Mouse (Mus musculus) neural tube, embryonic 15.5 days (tissue): ENCODE data around the gene Kdm1b. TPM values are rescaled to one million over a fixed set of nuclear protein-coding genes. Genes with fewer than 3 reads are reported as not detected.

Source experiments
- ATAC-seq: fragments of 200-750 bp; cut with Nextera tagmentation; 2 replicates; pipeline ENCODE4 v1.8.0; 2017; ENCODE audit warnings: mild to moderate bottlenecking, moderate TSS enrichment, moderate library complexity; ENCODE audit not compliant: low FRiP score
- H3K27ac ChIP-seq: fragments of 300-500 bp; sonication (generic); replicated peaks from 2 replicates; pipeline ENCODE4 v1.5.1; 2015; ENCODE audit warnings: mild to moderate bottlenecking, inconsistent platforms
- H3K27me3 ChIP-seq: fragments of 300-500 bp; sonication (generic); replicated peaks from 2 replicates; pipeline ENCODE4 v1.6.1; 2015; ENCODE audit warnings: inconsistent platforms
- H3K36me3 ChIP-seq: fragments of 300-500 bp; sonication (generic); 2 replicates; pipeline ENCODE4 v1.6.1; 2015; ENCODE audit warnings: inconsistent platforms
- H3K4me1 ChIP-seq: fragments of 300-500 bp; sonication (generic); 2 replicates; pipeline ENCODE4 v1.6.1; 2015; ENCODE audit warnings: inconsistent platforms
- H3K4me2 ChIP-seq: fragments of 300-500 bp; sonication (generic); 2 replicates; pipeline ENCODE4 v1.6.1; 2015; ENCODE audit warnings: inconsistent platforms, mild to moderate bottlenecking, moderate library complexity
- H3K4me3 ChIP-seq: fragments of 300-500 bp; sonication (generic); replicated peaks from 2 replicates; pipeline ENCODE4 v1.5.1; 2015; ENCODE audit warnings: mild to moderate bottlenecking, inconsistent platforms
- H3K9ac ChIP-seq: fragments of 300-500 bp; sonication (generic); replicated peaks from 2 replicates; pipeline ENCODE4 v1.6.1; 2015; ENCODE audit warnings: mild to moderate bottlenecking, inconsistent platforms
- H3K9me3 ChIP-seq: fragments of 300-500 bp; sonication (generic); replicated peaks from 2 replicates; pipeline ENCODE4 v1.6.1; 2016; ENCODE audit warnings: inconsistent platforms
- whole genome bisulfite sequencing: fragments of 180-500 bp; shearing (Covaris S2); methylation state at CpG from one replicate; pipeline ENCODE4 v1.1.7; 2015; ENCODE audit warnings: mixed read lengths; 5-methylcytosine and 5-hydroxymethylcytosine counted together
- polyA plus RNA-seq: library from polyadenylated mRNA; unstranded; fragments of >200 nt; fragmentation: Nextera tagmentation; extraction: Ambion mirVana; gene quantifications from 2 replicates; pipeline ENCODE4 v1.2.1, GENCODE M21; 2015

Kdm1b gene
- polyA plus RNA-seq, 1 experiment from 2014 or later: 13.6 TPM

DNA sequence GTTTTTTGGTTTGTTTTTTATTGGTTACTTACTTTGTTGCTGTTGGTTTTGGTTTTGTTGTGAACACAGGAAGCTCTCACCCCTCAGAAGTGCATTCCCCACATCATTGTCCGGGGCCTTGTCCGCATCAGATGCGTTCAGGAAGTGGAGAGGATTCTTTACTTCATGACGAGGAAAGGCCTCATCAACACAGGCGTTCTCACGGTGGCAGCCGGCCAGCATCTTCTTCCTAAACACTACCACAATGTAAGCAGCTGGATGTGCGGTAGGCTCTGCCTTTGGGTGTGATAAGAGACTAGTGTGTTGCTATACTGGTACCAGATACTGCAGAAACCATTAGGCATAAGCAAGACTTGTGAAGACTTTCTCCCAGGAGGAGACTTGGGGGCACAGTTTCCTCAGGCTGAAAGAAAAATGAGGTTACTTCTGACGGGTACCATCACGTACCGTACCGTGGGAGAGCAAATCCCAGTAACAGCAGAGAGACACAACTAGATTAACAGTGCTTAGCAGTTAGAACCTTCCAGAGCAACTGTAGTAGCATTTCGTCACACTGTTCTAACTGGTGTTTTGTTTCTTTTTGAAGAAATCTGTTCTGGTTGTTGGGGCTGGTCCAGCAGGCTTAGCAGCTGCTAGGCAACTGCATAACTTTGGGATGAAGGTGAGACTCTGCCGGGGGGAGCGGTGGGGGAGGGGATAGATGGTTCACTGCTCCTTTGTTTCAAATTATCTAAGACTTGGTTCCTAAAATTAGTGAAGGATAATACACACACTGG lies 20.9 kb downstream of the Kdm1b start:
- Histone ChIP-seq H3K4me2 (no peak overlapping the region), H3K27me3 (no peaks in the 10 kb centered on the region), H3K9ac (no peak overlapping the region), H3K9me3 (no peaks in the 10 kb centered on the region), H3K4me1 (no peaks in the 10 kb centered on the region), H3K4me3 (no peak overlapping the region), H3K27ac (no peak overlapping the region), H3K36me3 (peaks cover 81% of the 10 kb centered on the region)
- 82% methylated on average over 15 of the region's 15 CpGs for whole genome bisulfite sequencing
- no peak for ATAC-seq

DNA sequence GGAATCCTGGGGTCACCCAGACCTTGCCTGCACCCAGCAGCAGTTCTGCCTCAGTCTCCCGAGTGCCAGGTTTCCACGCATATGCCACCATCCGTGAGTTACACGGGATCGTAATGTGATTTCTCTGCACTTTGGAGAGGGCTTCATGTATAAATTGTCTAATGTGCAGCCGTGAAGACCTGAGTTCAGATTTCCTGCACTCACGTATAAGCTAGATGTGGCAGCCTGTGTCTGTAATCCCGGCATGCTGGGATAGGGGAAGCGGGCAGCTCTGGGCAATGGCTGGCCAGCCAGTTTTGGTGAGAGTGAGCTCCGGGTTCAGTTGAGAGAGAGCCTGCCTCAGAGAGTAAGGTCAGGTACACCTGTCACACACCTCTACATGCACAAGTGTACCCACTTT lies 23.2 kb downstream of the Kdm1b start:
- Histone ChIP-seq H3K4me3 (no peak overlapping the region), H3K4me1 (no peaks in the 10 kb centered on the region), H3K9me3 (no peaks in the 10 kb centered on the region), H3K9ac (no peak overlapping the region), H3K4me2 (no peak overlapping the region), H3K27ac (no peak overlapping the region), H3K36me3 (peaks cover 72% of the 10 kb centered on the region), H3K27me3 (no peaks in the 10 kb centered on the region)
- ATAC-seq: no peak
- 95% methylated on average over 10 of the region's 10 CpGs for WGBS

DNA sequence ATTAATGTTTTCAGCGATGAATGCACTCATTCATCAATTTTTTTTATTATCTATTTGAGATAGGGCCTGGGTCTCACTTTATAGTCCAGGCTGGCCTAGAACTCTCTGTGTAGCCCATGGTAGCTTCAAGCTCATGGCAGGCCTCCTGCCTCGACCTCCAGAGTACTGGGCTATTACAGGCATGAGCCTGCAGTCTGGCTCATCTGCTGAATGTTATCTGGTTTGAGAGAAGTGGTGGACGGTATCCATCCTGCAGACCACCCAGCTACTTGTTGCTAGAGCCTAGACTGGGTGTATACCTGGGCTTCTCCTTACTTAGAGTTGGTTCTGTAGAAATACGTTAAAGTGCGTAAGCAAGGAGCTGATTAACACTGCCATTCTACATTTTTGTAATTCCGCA lies 23.7 kb downstream of the Kdm1b start:
- ATAC-seq: no peak
- Histone ChIP-seq H3K4me3 (no peak overlapping the region), H3K27ac (no peak overlapping the region), H3K4me2 (no peak overlapping the region), H3K9me3 (no peaks in the 10 kb centered on the region), H3K4me1 (no peaks in the 10 kb centered on the region), H3K9ac (no peak overlapping the region), H3K36me3 (peaks cover 72% of the 10 kb centered on the region), H3K27me3 (no peaks in the 10 kb centered on the region)
- 90% methylated on average over 6 of the region's 6 CpGs for WGBS

DNA sequence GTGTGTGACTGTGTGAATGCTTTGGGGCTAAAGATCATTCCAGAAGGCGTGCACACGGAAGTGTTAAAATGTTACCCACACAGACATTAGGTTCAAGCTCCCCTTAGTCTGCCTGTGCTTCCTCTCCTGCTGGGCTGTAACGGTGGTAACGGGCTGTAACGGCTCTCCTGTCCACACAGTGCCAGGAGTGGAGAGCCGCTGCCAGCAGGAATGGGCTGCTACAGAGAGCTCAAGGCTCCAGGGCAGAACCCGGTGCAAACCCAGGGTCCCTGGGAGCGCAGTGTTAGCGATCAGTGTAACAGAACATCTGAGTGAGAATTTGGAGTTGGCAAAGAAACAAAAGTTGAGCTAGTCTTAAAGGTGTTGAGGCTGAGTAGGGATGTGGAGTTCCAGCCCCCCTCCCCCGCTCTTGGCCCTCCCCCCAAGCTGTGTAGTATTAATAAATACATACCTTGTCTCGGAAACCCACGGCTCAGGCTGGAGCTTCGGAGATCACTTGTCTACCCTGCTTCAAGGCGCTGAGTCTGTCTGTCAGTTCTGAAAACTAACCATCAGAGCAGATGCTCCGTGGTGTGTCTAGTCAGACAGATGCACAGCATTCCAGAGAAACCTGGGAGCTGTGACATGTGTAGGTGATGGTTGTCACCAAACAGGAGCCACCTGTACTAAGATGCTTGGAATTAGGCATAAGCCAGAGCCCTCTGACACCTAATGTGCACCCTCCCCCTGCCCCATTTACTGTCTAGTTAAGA lies 27.2 kb downstream of the Kdm1b start:
- Histone ChIP-seq H3K9ac (no peak overlapping the region), H3K27ac (no peak overlapping the region), H3K9me3 (no peaks in the 10 kb centered on the region), H3K4me1 (no peaks in the 10 kb centered on the region), H3K36me3 (peaks cover 78% of the 10 kb centered on the region), H3K27me3 (no peaks in the 10 kb centered on the region), H3K4me3 (no peak overlapping the region), H3K4me2 (no peak overlapping the region)
- 80% methylated on average over 15 of the region's 15 CpGs for WGBS
- ATAC-seq: no peak

DNA sequence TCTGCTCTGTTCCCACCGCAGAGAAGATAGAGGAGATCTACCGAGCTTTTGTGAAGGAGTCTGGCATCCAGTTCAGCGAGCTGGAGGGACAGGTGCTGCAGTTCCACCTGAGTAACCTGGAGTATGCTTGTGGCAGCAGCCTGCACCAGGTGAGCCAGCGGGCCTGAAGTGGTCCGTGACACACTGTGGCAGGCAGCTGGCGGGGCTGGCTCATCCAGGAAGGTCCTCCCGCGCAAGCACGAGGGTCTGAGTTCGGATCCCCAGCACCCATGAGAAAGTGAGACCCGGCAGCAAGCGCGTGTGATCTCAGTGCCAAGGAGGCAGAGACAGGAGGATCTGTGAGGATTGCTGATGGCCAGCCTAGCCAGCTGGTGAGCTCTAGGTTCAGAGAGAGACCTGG lies 28.6 kb downstream of the Kdm1b start:
- no peak for ATAC-seq
- no peaks in the 10 kb centered on the region for H3K4me1 ChIP-seq
- H3K9me3 ChIP-seq: no peaks in the 10 kb centered on the region
- no peak overlapping the region for H3K4me3 ChIP-seq
- 96% methylated on average over 13 of the region's 13 CpGs for WGBS
- H3K36me3 ChIP-seq: peaks cover 70% of the 10 kb centered on the region
- H3K9ac ChIP-seq: no peak overlapping the region
- no peaks in the 10 kb centered on the region for H3K27me3 ChIP-seq
- no peak overlapping the region for H3K27ac ChIP-seq
- no peak overlapping the region for H3K4me2 ChIP-seq

DNA sequence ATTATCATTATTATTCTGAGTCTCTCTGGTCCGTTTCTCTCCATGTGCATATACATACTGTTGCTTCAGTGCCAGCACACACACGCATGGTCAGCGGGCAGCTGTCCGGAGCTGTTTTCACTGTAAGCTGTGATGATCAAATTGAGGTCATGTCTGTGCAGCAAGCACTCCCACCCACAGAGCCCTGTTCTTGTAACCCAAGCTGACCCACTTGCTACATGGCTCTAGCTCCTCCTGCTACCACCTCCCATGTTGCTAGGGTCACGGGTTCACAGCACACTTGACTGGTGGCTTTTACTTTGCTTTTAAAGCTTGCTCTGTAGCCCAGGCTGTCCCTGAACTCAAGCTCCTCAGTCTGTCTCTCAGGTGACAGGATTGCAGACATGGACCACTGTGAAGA lies 29.2 kb downstream of the Kdm1b start:
- no peaks in the 10 kb centered on the region for H3K4me1 ChIP-seq
- no peak overlapping the region for H3K9ac ChIP-seq
- no peak overlapping the region for H3K4me3 ChIP-seq
- no peak overlapping the region for H3K4me2 ChIP-seq
- peaks cover 69% of the 10 kb centered on the region for H3K36me3 ChIP-seq
- no peak for ATAC-seq
- WGBS: 92% methylated on average over 5 of the region's 5 CpGs
- H3K9me3 ChIP-seq: no peaks in the 10 kb centered on the region
- H3K27ac ChIP-seq: no peak overlapping the region
- no peaks in the 10 kb centered on the region for H3K27me3 ChIP-seq

DNA sequence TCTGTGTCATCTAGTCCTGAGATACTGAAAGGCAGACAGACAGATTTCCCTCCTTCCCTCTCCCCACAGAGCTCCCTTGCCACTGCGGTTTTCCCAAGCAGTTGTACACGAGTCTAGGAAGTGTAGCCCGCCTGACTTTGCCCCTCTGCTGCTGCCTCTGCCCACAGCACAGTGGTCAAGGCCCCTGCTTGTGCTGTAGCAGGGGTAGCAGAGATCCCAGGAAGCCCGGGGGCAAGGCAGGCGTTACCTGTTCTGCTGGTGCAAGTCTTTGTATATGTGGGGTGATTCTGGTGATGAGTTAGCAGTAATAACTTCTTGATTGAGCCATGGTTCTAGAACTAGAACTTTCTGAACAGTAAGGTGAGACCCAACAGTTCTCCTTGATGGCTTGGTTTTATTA lies 32.9 kb downstream of the Kdm1b start:
- no peak overlapping the region for H3K4me3 ChIP-seq
- no peak overlapping the region for H3K9ac ChIP-seq
- no peaks in the 10 kb centered on the region for H3K9me3 ChIP-seq
- WGBS: 84% methylated on average over 5 of the region's 5 CpGs
- ATAC-seq: no peak
- H3K4me2 ChIP-seq: no peak overlapping the region
- H3K27me3 ChIP-seq: no peaks in the 10 kb centered on the region
- no peak overlapping the region for H3K27ac ChIP-seq
- H3K4me1 ChIP-seq: no peaks in the 10 kb centered on the region
- peaks cover 82% of the 10 kb centered on the region for H3K36me3 ChIP-seq

DNA sequence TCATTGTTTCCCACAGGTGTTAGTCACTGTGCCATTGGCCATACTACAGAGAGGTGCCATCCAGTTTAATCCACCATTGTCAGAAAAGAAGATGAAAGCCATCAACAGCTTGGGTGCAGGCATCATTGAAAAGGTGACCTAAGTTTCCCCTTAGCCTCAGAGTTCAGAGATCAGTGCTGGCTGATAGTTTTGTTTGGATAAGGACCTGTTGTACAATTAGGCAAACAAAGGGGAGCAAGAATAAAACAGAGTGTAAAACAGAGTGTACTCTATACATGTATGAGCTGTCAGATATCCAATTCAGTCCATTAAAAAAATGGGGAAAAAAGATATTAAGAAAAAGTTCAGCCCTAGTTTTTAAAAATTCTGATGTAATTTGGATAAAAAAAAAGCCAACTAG lies 34.1 kb downstream of the Kdm1b start:
- Histone ChIP-seq H3K4me2 (no peak overlapping the region), H3K27me3 (no peaks in the 10 kb centered on the region), H3K4me1 (no peaks in the 10 kb centered on the region), H3K9ac (no peak overlapping the region), H3K4me3 (no peak overlapping the region), H3K9me3 (no peaks in the 10 kb centered on the region), H3K36me3 (peaks cover 82% of the 10 kb centered on the region), H3K27ac (no peak overlapping the region)
- no peak for ATAC-seq

DNA sequence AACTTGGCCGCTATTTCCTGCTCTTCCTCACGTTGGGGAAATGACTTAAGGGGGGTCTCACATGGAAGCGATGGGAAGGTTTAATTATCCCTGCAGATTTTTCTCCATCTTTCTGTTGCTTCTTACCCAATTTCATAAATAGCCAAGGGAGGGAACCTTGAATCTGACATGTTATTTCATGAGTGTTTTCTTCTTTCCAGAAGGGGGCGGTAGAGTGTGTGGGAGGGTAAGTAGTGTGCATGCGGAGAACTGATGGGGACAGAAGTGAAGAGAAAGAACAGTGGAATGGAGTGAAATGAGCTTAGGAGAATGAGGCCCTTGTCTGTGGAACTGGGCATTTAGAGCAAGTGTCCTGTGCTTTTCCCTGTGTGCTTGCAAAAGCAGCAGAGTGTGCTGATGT lies 35.5 kb downstream of the Kdm1b start:
- no peaks in the 10 kb centered on the region for H3K4me1 ChIP-seq
- no peak for ATAC-seq
- WGBS: 76% methylated on average over 5 of the region's 5 CpGs
- H3K36me3 ChIP-seq: peaks cover 75% of the 10 kb centered on the region
- no peak overlapping the region for H3K9ac ChIP-seq
- H3K9me3 ChIP-seq: no peaks in the 10 kb centered on the region
- H3K4me3 ChIP-seq: no peak overlapping the region
- no peak overlapping the region for H3K27ac ChIP-seq
- H3K4me2 ChIP-seq: no peak overlapping the region
- H3K27me3 ChIP-seq: no peaks in the 10 kb centered on the region

DNA sequence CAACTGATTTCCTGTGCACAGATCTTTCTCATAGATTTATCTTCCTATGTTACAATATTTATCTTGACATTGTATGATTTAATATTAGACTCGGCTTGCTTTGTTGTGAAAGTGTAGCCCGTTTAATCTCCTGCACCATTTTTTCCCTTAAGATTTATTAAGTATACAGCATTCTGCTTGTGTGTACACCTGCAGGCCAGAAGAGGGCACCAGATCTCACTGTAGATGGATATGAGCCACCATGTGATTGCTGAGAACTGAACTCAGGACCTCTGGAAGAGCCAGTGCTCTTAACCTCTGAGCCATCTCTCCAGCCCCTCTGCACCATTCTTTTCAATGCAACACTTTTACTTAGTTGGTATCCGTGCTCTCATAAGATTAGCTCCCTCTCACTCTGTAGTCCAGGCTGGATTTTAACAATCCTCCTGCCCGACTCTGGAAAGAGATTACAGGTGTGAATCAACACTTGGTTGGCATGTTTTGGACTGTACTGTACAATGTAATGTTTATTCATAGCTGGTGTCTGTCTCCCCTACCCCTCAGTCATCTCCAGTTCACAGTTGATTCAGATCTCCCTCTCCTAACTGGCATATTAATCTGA lies 37.7 kb downstream of the Kdm1b start:
- Histone ChIP-seq H3K9ac (no peak overlapping the region), H3K4me2 (no peak overlapping the region), H3K4me3 (no peak overlapping the region), H3K4me1 (no peaks in the 10 kb centered on the region), H3K36me3 (peaks cover 66% of the 10 kb centered on the region), H3K27ac (no peak overlapping the region), H3K9me3 (no peaks in the 10 kb centered on the region), H3K27me3 (no peaks in the 10 kb centered on the region)
- ATAC-seq: no peak
- 85% methylated on average over 4 of the region's 4 CpGs for WGBS

DNA sequence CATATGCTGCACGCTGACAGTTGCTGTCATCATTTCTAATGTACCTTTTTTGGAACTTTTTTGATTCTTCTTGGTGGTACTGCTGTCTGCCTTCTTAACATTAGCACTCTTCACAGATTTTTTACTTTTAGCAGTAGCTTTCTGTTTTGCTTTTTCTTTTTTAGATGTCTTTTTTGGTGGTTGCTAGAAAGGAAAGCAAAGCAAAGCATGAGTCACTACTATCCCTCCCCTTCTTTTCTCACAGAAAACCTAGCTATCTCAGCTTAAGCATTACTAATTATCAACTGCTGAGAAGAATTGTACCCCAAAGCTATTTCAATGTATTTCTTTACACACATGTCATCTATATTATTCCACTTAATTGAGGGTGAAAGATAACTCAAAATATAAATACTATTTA lies 45.1 kb downstream of the Kdm1b start:
- no peak overlapping the region for H3K27ac ChIP-seq
- H3K9ac ChIP-seq: no peak overlapping the region
- H3K4me2 ChIP-seq: no peak overlapping the region
- peaks cover 23% of the 10 kb centered on the region for H3K36me3 ChIP-seq
- no peak for ATAC-seq
- H3K4me3 ChIP-seq: no peak overlapping the region
- no peaks in the 10 kb centered on the region for H3K9me3 ChIP-seq
- WGBS: 94% methylated on average over 1 of the region's 1 CpGs
- H3K27me3 ChIP-seq: no peaks in the 10 kb centered on the region
- H3K4me1 ChIP-seq: no peaks in the 10 kb centered on the region

DNA sequence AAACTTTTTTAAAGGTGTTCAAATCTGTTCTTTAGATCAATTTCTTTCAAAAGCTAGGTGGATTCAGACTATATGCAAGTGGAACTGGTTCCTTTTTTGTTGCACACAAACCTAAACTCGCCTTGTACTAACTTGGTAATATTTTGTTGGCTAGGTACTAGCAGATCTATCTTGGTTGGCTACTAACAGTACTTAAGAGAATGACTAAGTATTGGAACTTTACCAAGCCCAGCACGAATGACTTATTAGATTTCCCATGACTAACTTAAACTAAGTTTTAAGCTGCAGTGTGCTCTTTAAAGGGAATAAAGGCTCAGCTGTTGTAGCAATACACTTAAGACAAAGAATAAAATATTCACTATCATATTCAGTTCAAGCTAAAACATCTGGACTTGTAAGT lies 46.0 kb downstream of the Kdm1b start:
- no peak overlapping the region for H3K27ac ChIP-seq
- no peak overlapping the region for H3K4me2 ChIP-seq
- no peaks in the 10 kb centered on the region for H3K9me3 ChIP-seq
- H3K36me3 ChIP-seq: peaks cover 23% of the 10 kb centered on the region
- ATAC-seq: no peak
- H3K9ac ChIP-seq: no peak overlapping the region
- WGBS: 92% methylated on average over 2 of the region's 2 CpGs
- no peaks in the 10 kb centered on the region for H3K4me1 ChIP-seq
- no peaks in the 10 kb centered on the region for H3K27me3 ChIP-seq
- H3K4me3 ChIP-seq: no peak overlapping the region
